ENCODE assay signal across 11 mouse cellular contexts in genomic region chr3:157582626-157583405, GRCm38 (mm10). TPM values are rescaled to one million over a fixed set of nuclear protein-coding genes. Genes with fewer than 3 reads are reported as not detected.
A peak's percentile ranks its signal among the peaks of the same experiment; 100 is the strongest.
DNase-seq lines count a peak whose midpoint lies in the region; ATAC-seq and TF ChIP-seq lines count a peak whose summit lies in the region.
"Had no signal": no experiment of that assay in that cellular context is flagged by ENCODE, and none has a peak within 500 bp of the region (broad histone marks: within the 10 kb centered on the region; RNA-seq: fewer than 3 reads in every experiment).

No protein-coding gene starts in this region.

- no peak for TF ChIP-seq RAD21 in MEL (IDR thresholded peaks at IDR 0.05; ENCODE audit: low read depth, low read length)

- no peak for TF ChIP-seq CTCF in MEL (IDR thresholded peaks at IDR 0.05 in 2 of 3, conservative IDR thresholded peaks at IDR 0.05 in 1 of 3; ENCODE audit: control insufficient read depth in 1 of 3, insufficient read depth in 1 of 3, low read depth in 2 of 3, low read length in 3 of 3, poor library complexity in 1 of 3, severe bottlenecking in 1 of 3)

- no peaks in the 10 kb centered on the region for H3K27me3 ChIP-seq in hindbrain, embryonic 11.5 days (ENCODE audit: control insufficient read depth, insufficient read depth, low read length)
- H3K27me3 ChIP-seq in hindbrain, embryonic 12.5 days = 0 out of 2 replicates have a peak, but pooled peaks cover 5% of the 10 kb centered on the region
- no peaks in the 10 kb centered on the region for H3K27me3 ChIP-seq in MEL (ENCODE audit: control insufficient read depth in 1 of 2, insufficient read depth in 2 of 2, low read length in 2 of 2)
- H3K27me3 ChIP-seq in limb, embryonic 14.5 days (ENCODE audit: control insufficient read depth, insufficient read depth, low read length) = no peaks in the 10 kb centered on the region
- H3K27me3 ChIP-seq: heart, embryonic 13.5 days had no signal

- no peaks in the 10 kb centered on the region; the same call in 1 of the 2 replicates for H3K4me1 ChIP-seq in hindbrain, embryonic 11.5 days (replicated peaks; ENCODE audit: control insufficient read depth, insufficient read depth, low read length)
- H3K4me1 ChIP-seq in hindbrain, embryonic 12.5 days = peaks cover 5% of the 10 kb centered on the region
- peaks cover 18 to 32% of the 10 kb centered on the region in 2 experiments for H3K4me1 ChIP-seq in MEL (ENCODE audit: control insufficient read depth in 1 of 2, insufficient read depth in 2 of 2, low read length in 2 of 2)
- peaks cover 6% of the 10 kb centered on the region for H3K4me1 ChIP-seq in limb, embryonic 14.5 days (ENCODE audit: control insufficient read depth, insufficient read depth, low read length)

- H3K4me3 ChIP-seq in hindbrain, embryonic 11.5 days (ENCODE audit: low read depth, low read length) = no peak overlapping the region
- H3K4me3 ChIP-seq in hindbrain, embryonic 12.5 days = no peak overlapping the region
- no peak overlapping the region for H3K4me3 ChIP-seq in MEL (ENCODE audit: control insufficient read depth in 1 of 2, insufficient read depth in 1 of 2, low read depth in 2 of 2, low read length in 2 of 2)
- no peak overlapping the region for H3K4me3 ChIP-seq in limb, embryonic 14.5 days (replicated peaks; ENCODE audit: low read length)
- H3K4me3 ChIP-seq: heart, embryonic 13.5 days had no signal

- no peaks in the 10 kb centered on the region for H3K79me2 ChIP-seq in MEL (ENCODE audit: control insufficient read depth, insufficient read depth, low read length, poor library complexity)

- no peak overlapping the region for H3K4me2 ChIP-seq in hindbrain, embryonic 11.5 days (replicated peaks; ENCODE audit: low read depth, low read length)
- no peak overlapping the region for H3K4me2 ChIP-seq in hindbrain, embryonic 12.5 days (replicated peaks)
- no peak overlapping the region for H3K4me2 ChIP-seq in limb, embryonic 14.5 days (replicated peaks; ENCODE audit: low read depth, low read length, severe bottlenecking)
- H3K4me2 ChIP-seq: heart, embryonic 13.5 days; liver, embryonic 11.5 days had no signal

- TF ChIP-seq EP300 in MEL (IDR thresholded peaks at IDR 0.05; ENCODE audit: low read depth in 1 of 2, low read length in 2 of 2) = no peak

- 44% methylated on average over 5 of the region's 5 CpGs for WGBS in hindbrain, embryonic 11.5 days
- 44% methylated on average over 5 of the region's 5 CpGs for whole genome bisulfite sequencing in hindbrain, embryonic 12.5 days
- WGBS in limb, embryonic 14.5 days = 29% methylated on average over 5 of the region's 5 CpGs

- ATAC-seq in hindbrain, embryonic 11.5 days (ENCODE audit: low FRiP score) = peak; percentile 51; the same call in 1 of the 2 replicates
- ATAC-seq in hindbrain, embryonic 12.5 days (ENCODE audit: low FRiP score) = no peak
- ATAC-seq in erythroblast, adult 5-6 weeks (replicated peaks; ENCODE audit: low FRiP score, poor library complexity, severe bottlenecking) = peak; percentile 75
- peak; percentile 64 for ATAC-seq in limb, embryonic 14.5 days (ENCODE audit: low FRiP score, low read depth)

- H3K27ac ChIP-seq in hindbrain, embryonic 11.5 days (ENCODE audit: low read depth, low read length) = no peak overlapping the region
- no peak overlapping the region for H3K27ac ChIP-seq in hindbrain, embryonic 12.5 days
- H3K27ac ChIP-seq in MEL (ENCODE audit: control insufficient read depth, low read depth, low read length) = no peak overlapping the region
- H3K27ac ChIP-seq in limb, embryonic 14.5 days (replicated peaks; ENCODE audit: low read depth, low read length) = no peak overlapping the region; the same call in 1 of the 2 replicates
- H3K27ac ChIP-seq: heart, embryonic 13.5 days had no signal

- H3K36me3 ChIP-seq in hindbrain, embryonic 11.5 days (ENCODE audit: control insufficient read depth, insufficient read depth, low read length) = no peaks in the 10 kb centered on the region
- H3K36me3 ChIP-seq in hindbrain, embryonic 12.5 days = no peaks in the 10 kb centered on the region
- peaks cover 0 to 32% of the 10 kb centered on the region in 2 experiments; a peak in 2 of 4 replicates for H3K36me3 ChIP-seq in MEL (ENCODE audit: control insufficient read depth in 1 of 2, insufficient read depth in 2 of 2, low read length in 2 of 2)
- H3K36me3 ChIP-seq in limb, embryonic 14.5 days (ENCODE audit: control insufficient read depth, insufficient read depth, low read length) = no peaks in the 10 kb centered on the region
- H3K36me3 ChIP-seq: heart, embryonic 13.5 days had no signal

- H3K9me3 ChIP-seq in hindbrain, embryonic 11.5 days (ENCODE audit: control insufficient read depth, low read length) = no peaks in the 10 kb centered on the region
- no peaks in the 10 kb centered on the region for H3K9me3 ChIP-seq in hindbrain, embryonic 12.5 days (replicated peaks)
- no peaks in the 10 kb centered on the region for H3K9me3 ChIP-seq in MEL (replicated peaks; ENCODE audit: insufficient read depth, low read length)
- H3K9me3 ChIP-seq in limb, embryonic 14.5 days (ENCODE audit: control insufficient read depth, low read length) = no peaks in the 10 kb centered on the region
- H3K9me3 ChIP-seq: heart, embryonic 13.5 days had no signal

- no peak for TF ChIP-seq POLR2A in MEL (IDR thresholded peaks at IDR 0.05; ENCODE audit: control insufficient read depth in 1 of 2, insufficient read depth in 1 of 2, low read depth in 1 of 2, low read length in 2 of 2, poor library complexity in 1 of 2)
- TF ChIP-seq POLR2A in limb, embryonic 14.5 days (IDR thresholded peaks at IDR 0.05; ENCODE audit: borderline replicate concordance, extremely low read depth, insufficient read depth, insufficient read length) = no peak

- peak; percentile 39 for DNase-seq in hindbrain, embryonic 11.5 days (ENCODE audit: low spot score)
- DNase-seq in MEL (ENCODE audit: low read depth, low spot score) (no peak), MN1 (ENCODE audit: low spot score) (no peak)
- DNase-seq in limb, embryonic 14.5 days (ENCODE audit: low spot score) = peak; percentile 75
- DNase-seq in thymus, postnatal 36 days = no peak
- DNase-seq in adrenal gland, adult 8-10 months = no peak
- DNase-seq: right cerebral cortex, postnatal 4 days had no signal

- H3K9ac ChIP-seq in hindbrain, embryonic 11.5 days (ENCODE audit: low read depth, low read length) = no peak overlapping the region
- H3K9ac ChIP-seq in hindbrain, embryonic 12.5 days = no peak overlapping the region
- H3K9ac ChIP-seq in MEL (ENCODE audit: control insufficient read depth, low read depth, low read length, poor library complexity, severe bottlenecking) = no peak overlapping the region
- H3K9ac ChIP-seq in limb, embryonic 14.5 days (ENCODE audit: low read depth, low read length, severe bottlenecking) = no peak overlapping the region
- H3K9ac ChIP-seq: heart, embryonic 13.5 days had no signal

TF ChIP-seq in MEL, 35 proteins besides CTCF, POLR2A, EP300 and RAD21:
- 0 out of 2 replicates have a peak, but pooled peaks have one; percentile 23 for TF ChIP-seq USF1 (IDR thresholded peaks at IDR 0.05; ENCODE audit: low read depth, low read length)
- TF ChIP-seq KAT2A (conservative IDR thresholded peaks at IDR 0.05; ENCODE audit: low read depth, low read length) = no peak

RNA-seq across cellular contexts. Expression of gene Ptger3, which starts 16.1 kb away (rescaled TPM):
- polyA plus RNA-seq in hindbrain, embryonic 11.5 days (2014; fragmentation: Nextera tagmentation; extraction: Ambion mirVana) = 1.7 and 2.1 TPM in 2 replicates
- polyA plus RNA-seq in hindbrain, embryonic 12.5 days (2016; fragmentation: Nextera tagmentation; extraction: Ambion mirVana) = 2.7 and 3.8 TPM in 2 replicates
- total RNA-seq in MEL (2012; rRNA removed) = 5.2 and 6.8 TPM in 2 replicates
- polyA plus RNA-seq in MEL (2012; ENCODE audit: insufficient read depth in 1 of 2, insufficient read length in 2 of 2, low read depth in 1 of 2, low replicate concordance in 2 of 2, missing spikeins in 1 of 2) = 1 to 10 TPM in 1 of 2 experiments, not detected in 1; 7.0 TPM
- total RNA-seq in erythroblast, adult 5-6 weeks (2015; ENCODE audit: low replicate concordance) = 0.19 and 1.3 TPM in 2 replicates
- 0.84 and 1.5 TPM in 2 replicates for total RNA-seq in erythroblast, adult 5-6 weeks (2017; ENCODE audit: low replicate concordance)
- 3.7 and 4.7 TPM in 2 replicates for polyA plus RNA-seq in limb, embryonic 14.5 days (2012; rRNA removed)
- polyA plus RNA-seq in limb, embryonic 14.5 days (2014; fragmentation: Nextera tagmentation; extraction: Ambion mirVana) = 8.6 and 9.6 TPM in 2 replicates
- 10 to 100 TPM in 3 of 4 experiments, 1 to 10 TPM in 1; 9.8 to 26.7 (median 17.5) TPM for total RNA-seq in adrenal gland, adult 8-10 months (2022)

RNA-seq across cellular contexts. Expression of gene Zranb2, which starts 48.9 kb away (rescaled TPM):
- 150 and 153 TPM in 2 replicates for polyA plus RNA-seq in hindbrain, embryonic 11.5 days (2014; fragmentation: Nextera tagmentation; extraction: Ambion mirVana)
- 118 and 125 TPM in 2 replicates for polyA plus RNA-seq in hindbrain, embryonic 12.5 days (2016; fragmentation: Nextera tagmentation; extraction: Ambion mirVana)
- 96.6 and 98.4 TPM in 2 replicates for total RNA-seq in MEL (2012; rRNA removed)
- 100 to 1,000 TPM in 1 of 2 experiments, 10 to 100 TPM in 1; 88.0 to 200 TPM for polyA plus RNA-seq in MEL (2012; ENCODE audit: insufficient read depth in 1 of 2, insufficient read length in 2 of 2, low read depth in 1 of 2, low replicate concordance in 2 of 2, missing spikeins in 1 of 2)
- total RNA-seq in erythroblast, adult 5-6 weeks (2015; ENCODE audit: low replicate concordance) = 23.4 and 33.0 TPM in 2 replicates
- total RNA-seq in erythroblast, adult 5-6 weeks (2017; ENCODE audit: low replicate concordance) = 52.6 and 78.9 TPM in 2 replicates
- polyA plus RNA-seq in limb, embryonic 14.5 days (2012; rRNA removed) = 89.0 and 105 TPM in 2 replicates
- polyA plus RNA-seq in limb, embryonic 14.5 days (2014; fragmentation: Nextera tagmentation; extraction: Ambion mirVana) = 97.7 and 106 TPM in 2 replicates
- 10 to 100 TPM; 67.6 to 89.2 (median 75.9) TPM for total RNA-seq in adrenal gland, adult 8-10 months (2022)

Comparison
In these comparisons a context has a peak if more than half of its experiments do, and no peak if none do; other contexts are left out.
1. DNase-seq: peak in hindbrain, embryonic 11.5 days (single experiment) and limb, embryonic 14.5 days (single experiment); none in MEL (single experiment), thymus, postnatal 36 days (0 of 2), adrenal gland, adult 8-10 months (single experiment) and MN1 (single experiment).